Mouse (Mus musculus) limb, embryonic 12.5 days (tissue): Measurements from ENCODE around the gene Adssl1. TPM values are rescaled to one million over a fixed set of nuclear protein-coding genes. Genes with fewer than 3 reads are reported as not detected.

Source experiments
- ATAC-seq: fragments of 200-750 bp; cut with Nextera tagmentation; 2 replicates; pipeline ENCODE4 v1.8.0; 2017; ENCODE audit warnings: low read depth, moderate TSS enrichment; ENCODE audit not compliant: insufficient number of reproducible peaks, insufficient read depth, low FRiP score, low TSS enrichment
- H3K27ac ChIP-seq: fragments of 300-500 bp; sonication (generic); 2 replicates; pipeline ENCODE4 v1.5.1; 2016; ENCODE audit warnings: mild to moderate bottlenecking, moderate library complexity
- H3K27me3 ChIP-seq: fragments of 300-500 bp; sonication (generic); 2 replicates; pipeline ENCODE4 v1.6.1; 2016; ENCODE audit warnings: mild to moderate bottlenecking, moderate library complexity
- H3K36me3 ChIP-seq: fragments of 300-500 bp; sonication (generic); 2 replicates; pipeline ENCODE4 v1.6.1; 2016; ENCODE audit warnings: mild to moderate bottlenecking, moderate library complexity
- H3K4me1 ChIP-seq: fragments of 300-500 bp; sonication (generic); replicated peaks from 2 replicates; pipeline ENCODE4 v1.6.1; 2016
- H3K4me2 ChIP-seq: fragments of 300-500 bp; sonication (generic); 2 replicates; pipeline ENCODE4 v1.6.1; 2016; ENCODE audit warnings: mild to moderate bottlenecking, moderate library complexity
- H3K4me3 ChIP-seq: fragments of 300-500 bp; sonication (generic); replicated peaks from 2 replicates; pipeline ENCODE4 v1.5.1; 2016; ENCODE audit warnings: mild to moderate bottlenecking
- H3K9ac ChIP-seq: fragments of 300-500 bp; sonication (generic); replicated peaks from 2 replicates; pipeline ENCODE4 v1.6.1; 2016; ENCODE audit warnings: mild to moderate bottlenecking, moderate library complexity
- H3K9me3 ChIP-seq: fragments of 300-500 bp; sonication (generic); 2 replicates; pipeline ENCODE4 v1.6.1; 2016; ENCODE audit warnings: mild to moderate bottlenecking, moderate library complexity
- WGBS: fragments of 180-500 bp; shearing (Covaris S2); methylation state at CpG from one replicate; pipeline ENCODE4 v1.1.7; 2016; 5-methylcytosine and 5-hydroxymethylcytosine counted together
- polyA plus RNA-seq: library from polyadenylated mRNA; unstranded; fragments of >200 nt; fragmentation: Nextera tagmentation; extraction: Ambion mirVana; gene quantifications from 2 replicates; pipeline ENCODE4 v1.2.1, GENCODE M21; 2016

The Adssl1 gene
- polyA plus RNA-seq, 1 experiment from 2014 or later = 10.0 TPM

DNA sequence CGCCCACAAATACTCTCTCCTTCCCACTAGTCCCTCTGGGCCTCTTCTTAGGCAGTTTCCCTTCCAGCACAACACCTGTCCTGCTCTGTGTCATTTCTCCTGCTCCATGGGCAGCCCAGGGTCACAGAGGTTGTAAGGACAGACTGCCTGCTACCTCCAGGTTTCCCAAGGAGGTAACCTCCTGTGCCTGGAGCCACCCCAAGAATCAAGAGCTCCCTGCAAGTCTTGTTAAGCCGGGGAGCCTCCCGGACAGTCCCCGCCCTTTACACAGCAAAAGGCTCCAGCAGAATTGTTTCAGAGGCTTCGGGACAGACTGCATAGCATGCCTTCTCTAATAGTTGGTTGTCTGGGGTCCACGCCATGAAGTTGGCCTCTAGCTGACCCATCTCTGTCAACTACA, 6.6 kb downstream of the Adssl1 start:
- H3K9ac ChIP-seq = 0 out of 2 replicates have a peak overlapping the region, but pooled peaks have one; percentile 31
- no peaks in the 10 kb centered on the region for H3K36me3 ChIP-seq
- no peak overlapping the region for H3K27ac ChIP-seq
- whole genome bisulfite sequencing = 70% methylated on average over 6 of the region's 6 CpGs
- H3K4me1 ChIP-seq = peaks cover 30% of the 10 kb centered on the region
- peaks cover 4% of the 10 kb centered on the region; the same call in 1 of the 2 replicates for H3K27me3 ChIP-seq
- no peak for ATAC-seq
- no peaks in the 10 kb centered on the region for H3K9me3 ChIP-seq
- H3K4me3 ChIP-seq = no peak overlapping the region
- H3K4me2 ChIP-seq = no peak overlapping the region

DNA sequence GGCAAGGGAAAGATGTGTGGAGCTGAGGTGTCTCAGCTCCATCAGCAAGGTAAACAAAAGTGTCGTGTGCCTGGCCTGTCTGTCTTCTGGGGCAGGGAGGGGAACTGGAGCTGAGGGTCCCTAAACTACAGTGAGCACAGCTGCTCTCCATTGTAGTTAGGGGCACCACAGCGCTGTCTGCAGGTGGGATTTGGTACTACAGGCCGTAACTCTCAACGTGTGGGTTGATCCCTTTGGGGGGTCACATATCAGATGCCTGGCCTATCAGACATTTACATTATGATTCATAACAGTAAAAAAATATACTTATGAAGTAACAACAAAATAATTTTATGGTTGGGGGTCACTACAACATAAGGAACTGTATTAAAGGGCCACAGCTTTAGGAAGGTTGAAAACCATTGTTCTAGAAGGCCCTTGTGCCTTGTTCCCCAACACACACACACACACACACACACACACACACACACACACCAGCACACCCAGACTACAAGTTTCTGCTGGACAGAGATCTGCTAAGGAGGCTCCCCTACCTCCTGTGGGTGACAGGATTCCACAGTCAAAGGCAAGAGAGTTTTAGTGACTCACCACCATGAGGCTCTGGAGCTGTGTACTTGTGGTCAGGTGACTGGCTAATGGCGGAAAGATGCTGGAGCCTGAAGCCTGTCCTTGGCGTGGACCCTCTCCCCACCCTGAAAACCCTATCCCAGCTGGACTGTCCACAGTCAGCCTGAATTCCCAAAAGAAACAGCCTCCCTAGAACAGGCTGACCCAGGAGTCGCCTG, 7.4 kb downstream of the Adssl1 start:
- no peak overlapping the region for H3K4me2 ChIP-seq
- H3K27me3 ChIP-seq = no peaks in the 10 kb centered on the region
- no peak overlapping the region for H3K27ac ChIP-seq
- no peaks in the 10 kb centered on the region for H3K9me3 ChIP-seq
- H3K4me3 ChIP-seq = no peak overlapping the region
- no peak overlapping the region for H3K9ac ChIP-seq
- no peaks in the 10 kb centered on the region for H3K36me3 ChIP-seq
- 63% methylated on average over 7 of the region's 7 CpGs for WGBS
- ATAC-seq = no peak
- H3K4me1 ChIP-seq = peaks cover 30% of the 10 kb centered on the region

DNA sequence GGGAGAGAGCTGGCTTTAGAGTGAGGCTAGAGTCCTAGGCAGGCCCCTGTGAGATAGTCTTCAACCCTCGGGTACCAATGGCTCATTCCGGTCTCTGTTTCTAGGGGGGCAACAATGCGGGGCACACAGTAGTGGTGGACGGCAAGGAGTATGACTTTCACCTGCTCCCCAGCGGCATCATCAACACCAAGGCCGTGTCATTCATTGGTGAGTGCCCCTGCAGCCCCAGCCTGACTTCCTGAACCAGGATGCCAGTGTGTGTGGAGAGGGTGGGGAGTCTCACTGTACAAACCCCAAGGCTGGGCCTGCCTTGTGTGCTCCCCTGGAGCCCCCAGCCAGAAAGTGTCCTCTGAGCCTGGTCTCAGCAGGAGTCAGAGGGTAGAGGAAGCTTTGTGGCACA, 8.4 kb downstream of the Adssl1 start:
- H3K9me3 ChIP-seq = no peaks in the 10 kb centered on the region
- no peak overlapping the region; the same call in 1 of the 2 replicates for H3K9ac ChIP-seq
- H3K36me3 ChIP-seq = no peaks in the 10 kb centered on the region
- no peak for ATAC-seq
- no peaks in the 10 kb centered on the region for H3K27me3 ChIP-seq
- 84% methylated on average over 6 of the region's 6 CpGs for WGBS
- H3K4me1 ChIP-seq = peaks cover 25% of the 10 kb centered on the region
- H3K4me3 ChIP-seq = no peak overlapping the region
- no peak overlapping the region; the same call in 1 of the 2 replicates for H3K27ac ChIP-seq
- H3K4me2 ChIP-seq = 0 out of 2 replicates have a peak overlapping the region, but pooled peaks have one; percentile 58

DNA sequence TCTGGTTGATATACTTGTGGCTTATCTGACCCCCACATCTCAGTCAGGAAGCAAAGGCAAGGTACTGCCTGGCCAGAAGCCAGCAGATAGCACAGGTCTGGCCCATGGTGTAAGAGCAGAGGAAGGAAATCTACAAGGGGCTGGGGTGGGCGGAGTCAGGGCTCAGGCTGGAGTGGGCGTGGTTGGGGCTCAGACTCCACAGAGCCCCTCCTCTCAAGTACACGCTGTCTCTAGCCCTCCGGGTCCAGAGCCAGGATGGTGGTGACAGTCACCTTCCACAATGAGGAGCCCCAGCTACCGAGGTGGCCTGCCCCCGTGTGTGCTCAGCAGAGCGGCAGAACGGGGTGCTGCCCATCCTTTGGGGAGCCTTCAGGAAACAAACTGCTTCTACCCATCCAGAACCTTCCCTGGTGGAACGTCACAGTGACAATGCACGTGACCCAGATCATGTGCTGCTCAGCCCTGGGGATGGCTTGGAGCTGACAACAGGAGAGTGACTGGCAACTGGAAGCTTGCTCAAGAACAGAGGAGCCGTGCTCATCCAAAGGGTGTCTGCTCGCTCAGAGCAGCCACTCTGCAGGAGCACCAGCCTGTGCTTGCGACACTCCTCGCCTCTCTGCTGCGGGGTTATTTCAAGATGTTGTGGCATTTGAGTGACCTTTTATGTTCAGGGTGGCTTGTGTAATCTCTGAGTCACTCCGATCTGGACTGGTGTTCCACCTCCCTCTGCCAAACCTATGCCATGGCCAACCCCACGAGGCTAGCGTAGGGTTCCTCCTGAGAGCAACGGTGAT, 9.3 kb downstream of the Adssl1 start:
- peaks cover 18% of the 10 kb centered on the region for H3K4me1 ChIP-seq
- H3K9me3 ChIP-seq = no peaks in the 10 kb centered on the region
- H3K4me2 ChIP-seq = peak overlapping the region; percentile 58
- peak overlapping the region; percentile 27 for H3K9ac ChIP-seq
- 33% methylated on average over 19 of the region's 19 CpGs for WGBS
- peak overlapping the region; percentile 41; the same call in 1 of the 2 replicates for H3K27ac ChIP-seq
- H3K27me3 ChIP-seq = no peaks in the 10 kb centered on the region
- peak overlapping the region; percentile 23 for H3K4me3 ChIP-seq
- H3K36me3 ChIP-seq = no peaks in the 10 kb centered on the region
- peak; percentile 63 for ATAC-seq

DNA sequence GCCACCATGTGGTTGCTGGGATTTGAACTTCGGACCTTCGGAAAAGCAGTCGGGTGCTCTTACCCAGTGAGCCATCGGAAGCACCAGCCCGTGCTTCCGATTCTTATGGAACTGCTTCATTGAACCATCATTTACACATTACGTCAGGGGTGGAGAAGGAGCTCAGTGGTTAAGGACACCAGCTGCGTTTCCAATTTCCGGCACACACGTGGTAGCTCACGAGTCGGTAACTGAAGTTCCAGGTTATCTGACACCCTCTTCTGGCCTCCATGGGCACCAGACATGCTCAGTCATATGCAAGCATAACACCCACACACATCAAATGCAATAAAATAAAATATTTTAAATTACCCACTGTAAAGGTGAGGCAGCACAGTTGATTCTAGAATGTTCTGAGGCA, 10.2 kb downstream of the Adssl1 start:
- Histone ChIP-seq H3K36me3 (no peaks in the 10 kb centered on the region), H3K4me3 (no peak overlapping the region), H3K4me1 (peaks cover 17% of the 10 kb centered on the region), H3K4me2 (no peak overlapping the region), H3K27ac (no peak overlapping the region), H3K27me3 (no peaks in the 10 kb centered on the region), H3K9ac (no peak overlapping the region), H3K9me3 (no peaks in the 10 kb centered on the region)
- no peak for ATAC-seq
- WGBS = 89% methylated on average over 12 of the region's 12 CpGs

DNA sequence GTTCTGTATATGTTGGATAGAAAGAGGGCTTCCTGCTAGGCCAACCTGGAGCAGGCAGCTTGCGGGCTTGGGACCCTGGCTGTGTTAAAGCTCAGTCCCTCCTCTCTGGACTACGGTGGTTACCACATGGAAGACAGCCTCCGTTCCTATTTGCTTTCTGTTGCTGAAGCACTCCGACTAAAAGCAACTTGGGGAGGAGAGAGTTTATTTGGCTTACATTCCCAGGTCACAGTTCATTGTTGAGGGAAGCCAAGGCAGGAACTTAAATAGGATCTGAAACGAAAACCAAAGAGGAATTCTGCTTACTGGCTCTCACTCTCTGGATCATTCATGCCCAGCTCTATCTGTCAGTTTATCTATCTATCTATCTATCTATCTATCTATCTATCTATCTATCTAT, 11.0 kb downstream of the Adssl1 start:
- Histone ChIP-seq H3K27ac (no peak overlapping the region), H3K4me3 (no peak overlapping the region), H3K9me3 (no peaks in the 10 kb centered on the region), H3K36me3 (no peaks in the 10 kb centered on the region), H3K4me1 (peaks cover 17% of the 10 kb centered on the region), H3K27me3 (no peaks in the 10 kb centered on the region), H3K4me2 (no peak overlapping the region), H3K9ac (no peak overlapping the region)
- ATAC-seq = no peak
- 83% methylated on average over 5 of the region's 5 CpGs for WGBS

DNA sequence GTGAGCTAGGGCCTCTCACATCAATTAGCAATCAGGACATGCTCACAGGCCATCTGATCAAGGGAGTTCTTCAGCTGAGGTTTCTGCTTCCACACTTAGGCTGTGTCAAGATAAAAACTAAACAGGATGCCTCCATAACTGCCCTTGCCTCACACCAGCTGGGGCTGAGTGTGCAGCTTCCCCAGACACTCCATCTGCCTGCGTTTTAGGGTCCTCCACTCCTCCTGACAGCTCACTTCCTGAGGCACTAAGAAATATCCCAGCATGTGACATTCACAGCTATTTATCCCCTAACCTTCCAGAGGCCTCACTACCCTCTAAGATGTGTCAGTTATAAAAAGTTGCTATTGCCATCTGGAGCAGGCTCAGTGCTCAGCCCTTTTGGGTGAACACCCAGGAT, 11.6 kb downstream of the Adssl1 start:
- Histone ChIP-seq H3K4me2 (no peak overlapping the region), H3K4me3 (no peak overlapping the region), H3K4me1 (peaks cover 17% of the 10 kb centered on the region), H3K9me3 (no peaks in the 10 kb centered on the region), H3K27ac (no peak overlapping the region), H3K9ac (no peak overlapping the region), H3K36me3 (no peaks in the 10 kb centered on the region), H3K27me3 (no peaks in the 10 kb centered on the region)
- WGBS = 46% methylated on average over 1 of the region's 1 CpGs
- no peak for ATAC-seq

DNA sequence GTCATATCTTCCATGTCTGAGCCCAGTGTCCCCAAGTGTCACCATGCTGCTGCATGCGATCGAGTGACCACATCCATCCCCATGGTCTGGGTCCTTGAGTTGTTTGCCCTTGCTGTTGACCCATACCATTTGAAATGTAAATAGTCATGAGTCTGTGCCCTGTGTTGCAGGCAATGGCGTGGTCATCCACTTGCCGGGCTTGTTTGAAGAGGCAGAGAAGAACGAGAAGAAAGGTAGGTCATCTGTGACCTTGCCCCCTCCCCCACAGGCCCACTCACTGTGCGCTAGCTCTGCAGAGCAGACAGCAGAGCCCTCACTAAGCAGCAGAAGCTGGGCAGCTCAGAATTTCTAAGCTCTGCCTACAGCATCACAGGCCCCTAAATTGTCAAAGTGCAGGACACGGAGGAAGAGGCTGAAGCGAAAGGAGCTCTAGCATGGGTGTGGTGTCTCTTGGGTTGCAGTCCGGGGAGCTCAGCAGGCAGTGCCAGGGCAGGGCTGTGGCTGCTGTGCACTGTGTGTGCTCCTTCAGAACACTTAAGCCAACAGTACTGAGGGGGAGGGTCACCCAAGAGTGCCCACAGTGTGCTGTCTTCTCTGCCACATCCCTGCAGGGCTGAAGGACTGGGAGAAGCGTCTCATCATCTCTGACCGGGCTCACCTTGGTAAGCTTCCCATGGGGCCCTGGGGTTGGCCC, 12.4 kb downstream of the Adssl1 start:
- Histone ChIP-seq H3K27ac (no peak overlapping the region), H3K9me3 (no peaks in the 10 kb centered on the region), H3K4me2 (no peak overlapping the region), H3K27me3 (no peaks in the 10 kb centered on the region), H3K4me1 (peaks cover 17% of the 10 kb centered on the region), H3K36me3 (no peaks in the 10 kb centered on the region), H3K9ac (no peak overlapping the region; the same call in 1 of the 2 replicates), H3K4me3 (no peak overlapping the region)
- 74% methylated on average over 11 of the region's 11 CpGs for WGBS
- ATAC-seq = no peak

DNA sequence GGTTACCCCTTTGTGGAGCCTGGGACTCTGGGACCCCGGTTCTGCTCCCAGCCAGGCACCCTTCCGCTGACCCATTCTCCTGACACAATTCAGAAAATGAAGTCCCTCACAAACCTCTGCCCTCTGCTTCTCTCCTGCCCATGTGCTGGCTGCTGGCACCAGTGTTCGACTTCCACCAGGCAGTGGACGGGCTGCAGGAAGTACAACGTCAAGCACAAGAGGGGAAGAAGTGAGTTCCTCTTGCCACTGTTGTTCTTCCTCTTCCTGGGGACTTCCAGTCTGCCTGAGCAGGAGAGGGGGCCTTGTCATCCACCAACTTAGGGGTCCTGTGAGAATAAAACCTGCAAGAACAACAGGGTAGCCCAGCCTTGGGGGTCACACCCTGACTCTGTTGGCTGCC, 13.1 kb downstream of the Adssl1 start:
- peaks cover 17% of the 10 kb centered on the region for H3K4me1 ChIP-seq
- H3K27me3 ChIP-seq = no peaks in the 10 kb centered on the region
- no peak overlapping the region for H3K4me2 ChIP-seq
- no peak for ATAC-seq
- no peaks in the 10 kb centered on the region for H3K36me3 ChIP-seq
- no peak overlapping the region for H3K4me3 ChIP-seq
- no peak overlapping the region for H3K9ac ChIP-seq
- WGBS = 83% methylated on average over 5 of the region's 5 CpGs
- H3K27ac ChIP-seq = no peak overlapping the region
- no peaks in the 10 kb centered on the region for H3K9me3 ChIP-seq

- no peaks in the 10 kb centered on the region for H3K9me3 ChIP-seq
- H3K4me3 ChIP-seq = no peak overlapping the region
- no peak for ATAC-seq
- no peak overlapping the region for H3K9ac ChIP-seq
- H3K4me1 ChIP-seq = peaks cover 9% of the 10 kb centered on the region
- H3K36me3 ChIP-seq = no peaks in the 10 kb centered on the region
- H3K27me3 ChIP-seq = no peaks in the 10 kb centered on the region
- no peak overlapping the region for H3K4me2 ChIP-seq
- 68% methylated on average over 9 of the region's 9 CpGs for WGBS
- no peak overlapping the region for H3K27ac ChIP-seq
These were observed 13.8 kb downstream of the Adssl1 start for GRCm38 (mm10) chr12:112633686-112634085.

DNA sequence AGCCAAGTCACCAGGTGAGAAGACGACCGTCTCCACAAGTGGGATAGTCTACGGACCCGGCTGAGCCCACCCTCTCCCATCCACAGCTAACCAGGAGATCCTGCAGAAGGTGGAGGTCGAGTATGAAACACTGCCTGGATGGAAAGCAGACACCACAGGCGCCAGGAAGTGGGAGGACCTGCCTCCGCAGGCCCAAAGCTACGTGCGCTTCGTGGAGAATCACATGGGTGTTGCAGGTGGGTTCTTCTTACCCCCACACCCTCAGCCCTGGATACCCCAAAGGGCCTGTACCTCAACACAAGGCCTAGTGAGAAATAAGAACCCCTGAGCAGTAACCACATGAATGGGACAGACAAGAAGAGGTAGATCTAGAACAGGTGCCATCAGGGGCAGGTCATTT, 19.7 kb downstream of the Adssl1 start:
- Histone ChIP-seq H3K9me3 (no peaks in the 10 kb centered on the region), H3K4me2 (no peak overlapping the region), H3K4me1 (peaks cover 4% of the 10 kb centered on the region; the same call in 1 of the 2 replicates), H3K4me3 (no peak overlapping the region), H3K9ac (0 out of 2 replicates have a peak overlapping the region, but pooled peaks have one; percentile 12), H3K27me3 (no peaks in the 10 kb centered on the region), H3K36me3 (no peaks in the 10 kb centered on the region), H3K27ac (no peak overlapping the region)
- WGBS = 80% methylated on average over 10 of the region's 10 CpGs
- no peak for ATAC-seq
